Mouse (Mus musculus) T-cell, adult 2 months (primary cell): ENCODE measurements at regions not wholly inside any gene's neighbourhood (a gene's known extent, or its start where the extent isn't known, plus 50 kb on each side); places are given as distances from the start of the nearest gene placed in this dataset.

Source experiments
- DNase-seq: peaks from one replicate; pipeline ENCODE4 v3.0.0; 2022; ENCODE audit warnings: low spot score

- no peak for DNase-seq
Observed at GRCm38 (mm10) chr5:85954526-85954925, 110.9 kb downstream of the Cenpc1 start.

- no peak for DNase-seq
Observed at GRCm38 (mm10) chr5:85936667-85937314, 128.6 kb downstream of the Cenpc1 start.

GRCm38 (mm10) chr5:85918288-85918687 is 147.1 kb downstream of the Cenpc1 start:
- DNase-seq = no peak

- no peak for DNase-seq
Observed at GRCm38 (mm10) chr5:85915000-85915399, 150.4 kb downstream of the Cenpc1 start.

- no peak for DNase-seq
Observed at GRCm38 (mm10) chr5:85896452-85896851, 168.9 kb downstream of the Cenpc1 start.

- no peak for DNase-seq
Observed at GRCm38 (mm10) chr5:85895814-85896213, 169.6 kb downstream of the Cenpc1 start.

- no peak for DNase-seq
Observed at GRCm38 (mm10) chr5:85870311-85870710, 195.1 kb downstream of the Cenpc1 start.

- no peak for DNase-seq
Observed at GRCm38 (mm10) chr5:85832556-85832955, 232.8 kb downstream of the Cenpc1 start.

- DNase-seq = no peak
Observed at GRCm38 (mm10) chr5:85795531-85796197, 269.7 kb downstream of the Cenpc1 start.

- DNase-seq = no peak
Observed at GRCm38 (mm10) chr5:85793148-85793547, 272.2 kb downstream of the Cenpc1 start.

- no peak for DNase-seq
Observed at GRCm38 (mm10) chr5:85780730-85781454, 284.5 kb downstream of the Cenpc1 start.

GRCm38 (mm10) chr5:85780017-85780416 is 285.4 kb downstream of the Cenpc1 start:
- DNase-seq = no peak

GRCm38 (mm10) chr5:85779205-85779604 is 286.2 kb downstream of the Cenpc1 start:
- no peak for DNase-seq

GRCm38 (mm10) chr5:85772660-85773059 is 292.7 kb downstream of the Cenpc1 start:
- no peak for DNase-seq

GRCm38 (mm10) chr5:85772086-85772485 is 293.3 kb downstream of the Cenpc1 start:
- DNase-seq = peak; percentile 2

GRCm38 (mm10) chr5:85767157-85767556 is 298.2 kb downstream of the Cenpc1 start:
- DNase-seq = no peak

GRCm38 (mm10) chr5:85756716-85757115 is 308.7 kb downstream of the Cenpc1 start:
- no peak for DNase-seq

- no peak for DNase-seq
Observed at GRCm38 (mm10) chr5:85754227-85754626, 311.2 kb downstream of the Cenpc1 start.

- no peak for DNase-seq
Observed at GRCm38 (mm10) chr5:85753109-85753508, 312.3 kb downstream of the Cenpc1 start.

GRCm38 (mm10) chr5:85751649-85752048 is 313.7 kb downstream of the Cenpc1 start:
- no peak for DNase-seq

- DNase-seq = no peak
Observed at GRCm38 (mm10) chr5:85750893-85751292, 314.5 kb downstream of the Cenpc1 start.

GRCm38 (mm10) chr5:85729613-85730012 is 335.8 kb downstream of the Cenpc1 start:
- no peak for DNase-seq

GRCm38 (mm10) chr5:85707345-85707744 is 358.0 kb downstream of the Cenpc1 start:
- DNase-seq = no peak
